Mouse (Mus musculus): Measurements from ENCODE around the gene Cnksr1.
A peak's percentile ranks its signal among the peaks of the same experiment; 100 is the strongest.

The Cnksr1 gene

GRCm38 (mm10) chr4:134252911-134253721 lies 14.9 kb upstream of the Cnksr1 start:
- DNase-seq = no peak

GRCm38 (mm10) chr4:134252131-134252910 lies 14.1 kb upstream of the Cnksr1 start:
- DNase-seq = no peak

- no peak for DNase-seq
Observed at GRCm38 (mm10) chr4:134251241-134252130, 13.3 kb upstream of the Cnksr1 start.

- no peak for DNase-seq
Observed at GRCm38 (mm10) chr4:134250930-134251240, 12.7 kb upstream of the Cnksr1 start.

- DNase-seq = no peak
Observed at GRCm38 (mm10) chr4:134250116-134250929, 12.1 kb upstream of the Cnksr1 start.

- DNase-seq = no peak
Observed at GRCm38 (mm10) chr4:134249651-134250050, 11.5 kb upstream of the Cnksr1 start.

- no peak for DNase-seq
Observed at GRCm38 (mm10) chr4:134246719-134247258, 8.6 kb upstream of the Cnksr1 start, which contains the start of gene Gm30191. Gene Gm30191 (plus strand): TSS chr4:134246935.

GRCm38 (mm10) chr4:134246256-134246655 lies 8.1 kb upstream of the Cnksr1 start:
- no peak for DNase-seq

- peak; percentile 91 for DNase-seq
Observed at GRCm38 (mm10) chr4:134245148-134245843, 7.1 kb upstream of the Cnksr1 start, which contains the start of gene Zfp593. Gene Zfp593 (minus strand): TSS chr4:134245592.

- DNase-seq = no peak
Observed at GRCm38 (mm10) chr4:134243516-134244250, 5.5 kb upstream of the Cnksr1 start, which contains the start of gene E130218I03Rik. Gene E130218I03Rik (plus strand): TSS chr4:134243662.

GRCm38 (mm10) chr4:134238686-134239085 lies 487 bp upstream of the Cnksr1 start:
- no peak for DNase-seq

GRCm38 (mm10) chr4:134237582-134238278 lies 469 bp downstream of the Cnksr1 start:
- DNase-seq = no peak

- DNase-seq = no peak
Observed at GRCm38 (mm10) chr4:134234876-134235275, 3.3 kb downstream of the Cnksr1 start.

GRCm38 (mm10) chr4:134230431-134230830 lies 7.8 kb downstream of the Cnksr1 start:
- DNase-seq = no peak

- DNase-seq = no peak
Observed at GRCm38 (mm10) chr4:134227194-134227593, 11.0 kb downstream of the Cnksr1 start, which contains the start of gene Catsper4. Gene Catsper4 (minus strand): TSS chr4:134227383.

- DNase-seq = no peak
Observed at GRCm38 (mm10) chr4:134222793-134223600, 15.2 kb downstream of the Cnksr1 start.

- no peak for DNase-seq
Observed at GRCm38 (mm10) chr4:134206488-134207053, 31.6 kb downstream of the Cnksr1 start.

GRCm38 (mm10) chr4:134203340-134203896 lies 34.8 kb downstream of the Cnksr1 start:
- DNase-seq = no peak
